Mouse (Mus musculus): ENCODE results near the gene Xylt1.

Gene Xylt1

DNA sequence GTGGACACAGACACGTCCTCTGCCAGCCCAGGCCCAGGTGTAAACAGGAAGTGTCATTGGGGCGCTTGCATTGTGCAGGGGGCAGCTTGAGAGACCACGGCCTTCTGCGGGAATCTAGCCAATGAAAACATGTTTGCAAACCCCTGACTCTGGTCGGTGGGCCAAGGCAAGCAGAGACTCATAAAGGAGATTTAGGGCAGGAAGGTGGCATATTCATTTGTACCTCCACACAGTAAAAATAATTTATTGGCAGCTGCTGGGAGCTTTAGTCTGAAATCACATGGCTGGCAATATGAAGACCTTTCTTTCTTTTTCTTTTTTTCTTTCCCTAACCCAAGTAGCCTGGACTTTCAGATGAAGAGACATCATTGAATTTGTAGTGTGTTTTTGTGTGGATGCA, 159.6 kb downstream of the Xylt1 start:
- in situ Hi-C loops (cut with MboI; ENCODE audit: unreplicated experiment in 2 of 2), result no loop called here

GRCm38 (mm10) chr7:117541056-117541455, 160.3 kb downstream of the Xylt1 start:
- in situ Hi-C loops (cut with MboI; ENCODE audit: unreplicated experiment in 2 of 2), result no loop called here

- in situ Hi-C loops (cut with MboI; ENCODE audit: unreplicated experiment in 2 of 2), result no loop called here
Observed at GRCm38 (mm10) chr7:117541681-117542080, 160.9 kb downstream of the Xylt1 start.

- in situ Hi-C loops (cut with MboI; ENCODE audit: unreplicated experiment in 2 of 2), result no loop called here
Observed at GRCm38 (mm10) chr7:117543041-117543440, 162.3 kb downstream of the Xylt1 start.

DNA sequence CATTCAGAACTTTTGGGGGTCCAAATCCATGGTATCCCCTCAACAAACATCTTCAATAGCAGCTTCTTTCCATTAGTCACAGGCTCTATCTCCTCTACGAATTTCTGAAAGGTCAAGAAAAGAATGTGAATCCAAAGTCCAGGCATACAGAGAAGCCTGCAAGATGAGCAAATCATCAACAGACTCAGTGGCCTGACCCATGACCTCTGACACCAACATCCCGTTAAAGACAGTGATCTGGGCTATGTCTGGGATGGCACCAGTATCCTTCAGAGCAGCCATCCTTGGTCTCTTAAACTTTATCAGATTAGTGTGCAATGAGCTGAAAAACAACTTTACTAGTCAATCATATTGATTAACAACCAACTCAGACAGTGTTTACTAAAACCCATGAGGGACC, 163.3 kb downstream of the Xylt1 start:
- in situ Hi-C loops (cut with MboI; ENCODE audit: unreplicated experiment in 2 of 2), result no loop called here

- in situ Hi-C loops (cut with MboI; ENCODE audit: unreplicated experiment in 2 of 2), result no loop called here
Observed at GRCm38 (mm10) chr7:117548301-117548700, 167.5 kb downstream of the Xylt1 start.

- in situ Hi-C loops (cut with MboI; ENCODE audit: unreplicated experiment in 2 of 2), result no loop called here
Observed at GRCm38 (mm10) chr7:117550916-117551549, 170.3 kb downstream of the Xylt1 start.

DNA sequence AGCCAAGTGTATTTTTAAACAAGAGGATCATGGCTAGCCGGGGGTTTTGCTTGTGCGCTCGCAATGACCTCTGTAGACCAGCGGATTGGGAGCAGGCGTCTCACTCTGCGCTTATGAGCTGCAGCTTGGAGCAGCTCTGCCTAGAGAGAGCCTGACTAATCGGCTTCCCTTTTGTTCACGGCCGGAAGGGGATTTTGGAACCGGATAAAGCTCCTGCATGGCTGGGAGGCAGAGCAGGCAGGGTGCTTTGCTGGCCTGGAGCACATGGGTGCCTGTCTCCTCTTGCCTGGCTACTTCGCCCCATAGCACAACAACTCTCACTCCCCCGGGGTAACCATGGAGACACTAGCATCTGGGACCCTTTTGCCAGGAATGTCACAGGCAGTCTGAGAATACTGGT, 172.4 kb downstream of the Xylt1 start:
- in situ Hi-C loops (cut with MboI; ENCODE audit: unreplicated experiment in 2 of 2), result no loop called here

DNA sequence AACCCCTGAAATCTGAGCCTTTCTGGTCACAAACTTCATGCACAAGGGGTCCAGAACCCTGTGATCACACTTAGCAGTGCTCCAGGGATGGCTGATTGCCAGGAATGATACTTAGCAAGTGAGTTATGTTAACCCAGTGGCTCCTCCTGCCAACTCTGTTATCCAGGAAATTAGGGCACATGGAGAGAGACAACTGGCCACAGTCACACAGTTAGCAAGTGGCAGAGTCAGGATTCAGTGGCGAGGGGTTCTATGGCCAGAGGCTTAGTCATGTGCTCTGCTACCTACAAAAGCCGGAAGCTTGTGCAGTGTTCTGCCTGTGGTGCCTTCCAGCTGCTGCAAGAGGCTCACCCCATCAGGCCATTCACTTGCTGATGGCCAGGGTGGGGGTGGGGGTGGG, 175.0 kb downstream of the Xylt1 start:
- in situ Hi-C loops (cut with MboI; ENCODE audit: unreplicated experiment in 2 of 2), result no loop called here

GRCm38 (mm10) chr7:117558166-117558565, 177.4 kb downstream of the Xylt1 start:
- in situ Hi-C loops (cut with MboI; ENCODE audit: unreplicated experiment in 2 of 2), result no loop called here

GRCm38 (mm10) chr7:117559051-117559450, 178.3 kb downstream of the Xylt1 start:
- in situ Hi-C loops (cut with MboI; ENCODE audit: unreplicated experiment in 2 of 2), result no loop called here

DNA sequence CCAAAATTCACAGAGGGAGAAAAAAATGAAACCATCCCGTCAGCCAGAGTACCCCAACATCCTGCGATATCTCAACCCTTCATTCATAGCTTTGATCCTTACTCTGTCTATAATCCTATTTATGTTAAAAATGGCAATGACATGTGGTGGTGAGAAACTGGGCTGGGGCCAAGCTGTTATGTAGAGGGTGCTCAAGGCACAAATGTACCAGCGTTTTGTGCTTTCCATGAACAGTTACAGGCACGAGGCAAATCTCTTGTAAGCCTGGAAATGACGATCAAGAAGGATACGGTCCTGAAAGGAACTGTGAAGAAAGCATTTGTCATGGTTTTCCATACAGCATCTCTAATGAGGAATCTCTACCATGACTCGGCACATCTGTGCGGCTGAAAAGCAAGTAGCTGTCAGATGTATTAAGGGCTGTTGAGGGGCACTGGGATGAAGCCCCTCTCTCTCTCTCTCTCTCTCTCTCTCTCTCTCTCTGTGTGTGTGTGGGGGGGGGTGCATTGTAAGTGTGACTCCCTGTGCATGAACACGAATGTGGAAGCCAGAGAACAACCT, 183.2 kb downstream of the Xylt1 start:
- in situ Hi-C loops (cut with MboI; ENCODE audit: unreplicated experiment in 2 of 2), result loop anchor here in 1 of 2 experiments (5.0 kb wide), 1 partner anchor 182 kb away; the partner anchor contains the start of gene Xylt1

DNA sequence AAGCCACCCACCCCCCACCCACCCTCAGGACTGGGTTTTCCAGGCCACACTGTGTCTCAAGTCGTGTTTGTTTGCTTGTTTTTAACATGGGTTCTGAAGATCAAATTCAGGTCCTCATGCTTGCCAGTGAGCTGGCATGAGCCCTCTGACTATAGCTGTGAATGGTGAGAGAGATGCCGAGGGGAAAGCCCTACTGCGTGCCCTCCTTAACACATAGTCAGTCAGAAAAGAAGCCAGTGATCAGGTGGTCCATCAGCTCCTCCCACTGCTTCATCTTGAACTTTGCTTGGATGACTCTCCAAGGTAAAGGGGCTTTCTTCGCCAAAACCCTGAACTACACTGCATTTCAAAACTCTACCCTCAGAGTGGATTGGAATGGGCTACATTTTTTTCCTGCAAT, 183.8 kb downstream of the Xylt1 start:
- in situ Hi-C loops (cut with MboI; ENCODE audit: unreplicated experiment in 2 of 2), result loop anchor here in 1 of 2 experiments (5.0 kb wide), 1 partner anchor 182 kb away; the partner anchor contains the start of gene Xylt1

GRCm38 (mm10) chr7:117566115-117566514, 185.3 kb downstream of the Xylt1 start:
- in situ Hi-C loops (cut with MboI; ENCODE audit: unreplicated experiment in 2 of 2), result no loop called here

DNA sequence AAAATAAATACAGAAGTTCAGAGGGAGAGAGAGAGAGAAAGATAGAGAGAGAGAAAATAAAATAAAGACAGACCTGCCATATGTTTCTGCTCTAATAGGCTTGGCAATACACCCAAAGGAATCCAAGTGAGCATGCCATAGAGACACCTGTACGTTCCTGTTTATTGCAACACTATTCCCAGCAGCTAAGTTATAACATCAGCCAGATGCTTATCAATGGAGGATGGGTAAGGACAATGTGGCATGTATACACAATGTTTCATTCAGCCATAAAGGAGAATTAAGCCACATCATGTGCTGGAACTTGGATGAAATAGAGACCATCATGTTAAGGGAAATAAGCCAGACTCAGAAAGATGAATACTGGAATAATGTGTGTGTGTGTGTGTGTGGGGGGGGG, 186.1 kb downstream of the Xylt1 start:
- in situ Hi-C loops (cut with MboI; ENCODE audit: unreplicated experiment in 2 of 2), result no loop called here

- in situ Hi-C loops (cut with MboI; ENCODE audit: unreplicated experiment in 2 of 2), result no loop called here
Observed at GRCm38 (mm10) chr7:117567252-117567651, 186.5 kb downstream of the Xylt1 start.

- in situ Hi-C loops (cut with MboI; ENCODE audit: unreplicated experiment in 2 of 2), result no loop called here
Observed at GRCm38 (mm10) chr7:117567653-117568340, 187.0 kb downstream of the Xylt1 start.

GRCm38 (mm10) chr7:117571131-117571530, 190.4 kb downstream of the Xylt1 start:
- in situ Hi-C loops (cut with MboI; ENCODE audit: unreplicated experiment in 2 of 2), result no loop called here

- in situ Hi-C loops (cut with MboI; ENCODE audit: unreplicated experiment in 2 of 2), result no loop called here
Observed at GRCm38 (mm10) chr7:117571713-117572112, 190.9 kb downstream of the Xylt1 start.

- in situ Hi-C loops (cut with MboI; ENCODE audit: unreplicated experiment in 2 of 2), result no loop called here
Observed at GRCm38 (mm10) chr7:117573170-117573569, 192.4 kb downstream of the Xylt1 start.

GRCm38 (mm10) chr7:117575417-117575816, 194.6 kb downstream of the Xylt1 start:
- in situ Hi-C loops (cut with MboI; ENCODE audit: unreplicated experiment in 2 of 2), result no loop called here

GRCm38 (mm10) chr7:117577035-117577434, 196.3 kb downstream of the Xylt1 start:
- in situ Hi-C loops (cut with MboI; ENCODE audit: unreplicated experiment in 2 of 2), result no loop called here

Measured in v-Abl transformed pro-B cells (cell line).